Mouse (Mus musculus) CH12.LX (cell line): ENCODE data around the gene Hexim2. TPM values are rescaled to one million over a fixed set of nuclear protein-coding genes. Genes with fewer than 3 reads are reported as not detected.

Source experiments
- DNase-seq: peaks from one replicate; pipeline ENCODE4 v3.0.0-alpha.2; 2013; ENCODE audit errors: extremely low read depth
- H3K27ac ChIP-seq: 2 replicates; pipeline ENCODE4 v1.5.1; 2012; ENCODE audit warnings: low read depth, mild to moderate bottlenecking, control low read depth, moderate library complexity; ENCODE audit not compliant: insufficient read depth
- H3K27me3 ChIP-seq: replicated peaks from 2 replicates; pipeline ENCODE3; 2012; ENCODE audit warnings: inconsistent platforms
- H3K36me3 ChIP-seq, 2 experiments: replicated peaks in 1 of 2; 2 replicates each; pipeline versions ENCODE3 to v1.6.1; 2012; ENCODE audit warnings: inconsistent platforms in 1 of 2, low read length in 1 of 2, mild to moderate bottlenecking in 1 of 2, mixed read lengths in 1 of 2, moderate library complexity in 1 of 2; ENCODE audit not compliant: control insufficient read depth in 1 of 2, insufficient read depth in 1 of 2
- H3K4me1 ChIP-seq, 2 experiments: 2 replicates each; pipeline ENCODE4 v1.6.1; 2012; ENCODE audit warnings: inconsistent platforms in 1 of 2, moderate library complexity in 1 of 2; ENCODE audit not compliant: insufficient read depth in 2 of 2, control insufficient read depth in 1 of 2
- H3K4me2 ChIP-seq: 2 replicates; pipeline ENCODE4 v1.6.1; 2012; ENCODE audit warnings: low read depth, mild to moderate bottlenecking, control low read depth; ENCODE audit not compliant: poor library complexity, insufficient read depth, severe bottlenecking
- H3K4me3 ChIP-seq, 3 experiments: fragments of 150-350 bp in 1 of 3; sonication (generic) in 1 of 3; replicated peaks in 1 of 3; 2 replicates each; pipeline versions ENCODE3 to v1.5.1; 2011 to 2012; ENCODE audit warnings: low read depth in 2 of 3, low read length in 2 of 3, mild to moderate bottlenecking in 2 of 3, moderate library complexity in 2 of 3, control low read depth in 1 of 3, improper control_type of control experiment in 1 of 3, inconsistent platforms in 1 of 3, mixed read lengths in 1 of 3; ENCODE audit not compliant: poor library complexity in 1 of 3
- H3K79me2 ChIP-seq: replicated peaks from 2 replicates; pipeline ENCODE4 v1.6.1; 2012; ENCODE audit warnings: mild to moderate bottlenecking, moderate library complexity; ENCODE audit not compliant: control insufficient read depth, poor library complexity, insufficient read depth, severe bottlenecking; ENCODE audit errors: extremely low read depth
- H3K9ac ChIP-seq: 2 replicates; pipeline ENCODE4 v1.6.1; 2012; ENCODE audit warnings: low read depth, mild to moderate bottlenecking, control low read depth, moderate library complexity; ENCODE audit not compliant: insufficient read depth
- H3K9me3 ChIP-seq: replicated peaks from 2 replicates; pipeline ENCODE3; 2012; ENCODE audit warnings: low read length, inconsistent platforms, mixed read lengths
- BHLHE40 ChIP-seq: IDR thresholded peaks from 2 replicates; pipeline ENCODE4 v1.6.1; 2011; ENCODE audit warnings: mild to moderate bottlenecking, low read depth, low read length, improper control_type of control experiment
- CHD1 ChIP-seq: IDR thresholded peaks from 2 replicates; pipeline ENCODE4 v1.6.1; 2012; ENCODE audit warnings: low read depth, low read length, improper control_type of control experiment, inconsistent platforms
- CHD2 ChIP-seq: IDR thresholded peaks from 2 replicates; pipeline ENCODE4 v1.6.1; 2011; ENCODE audit warnings: low read length, improper control_type of control experiment
- CTCF ChIP-seq, 2 experiments: IDR thresholded peaks in 1 of 2; conservative IDR thresholded peaks in 1 of 2; 2 replicates each; pipeline ENCODE4 v1.5.1; 2011 to 2012; ENCODE audit warnings: low read depth in 2 of 2, low read length in 2 of 2, improper control_type of control experiment in 1 of 2, inconsistent platforms in 1 of 2, mild to moderate bottlenecking in 1 of 2, moderate library complexity in 1 of 2
- ELF1 ChIP-seq: IDR thresholded peaks from 2 replicates; pipeline ENCODE4 v1.6.1; 2014; ENCODE audit warnings: low read depth, mild to moderate bottlenecking, inconsistent platforms, low read length, improper control_type of control experiment
- EP300 ChIP-seq: IDR thresholded peaks from 2 replicates; pipeline ENCODE4 v1.6.1; 2011; ENCODE audit warnings: low read length, improper control_type of control experiment
- ETS1 ChIP-seq: conservative IDR thresholded peaks from 2 replicates; pipeline ENCODE4 v1.6.1; 2012; ENCODE audit warnings: low read depth, mild to moderate bottlenecking, inconsistent platforms, low read length, improper control_type of control experiment, moderate library complexity
- GABPA ChIP-seq: IDR thresholded peaks from 2 replicates; pipeline ENCODE4 v1.6.1; 2012; ENCODE audit warnings: low read depth, low read length, improper control_type of control experiment, inconsistent platforms; ENCODE audit not compliant: insufficient replicate concordance
- IRF4 ChIP-seq: IDR thresholded peaks from 2 replicates; pipeline ENCODE4 v1.6.1; 2014; ENCODE audit warnings: low read depth, mild to moderate bottlenecking, inconsistent platforms, low read length, improper control_type of control experiment
- JUND ChIP-seq: conservative IDR thresholded peaks from 2 replicates; pipeline ENCODE4 v1.6.1; 2011; ENCODE audit warnings: low read depth, low read length, improper control_type of control experiment
- KAT2A ChIP-seq: IDR thresholded peaks from 2 replicates; pipeline ENCODE4 v1.6.1; 2012; ENCODE audit warnings: low read length, improper control_type of control experiment, inconsistent platforms; ENCODE audit not compliant: insufficient replicate concordance
- MAX ChIP-seq: IDR thresholded peaks from 2 replicates; pipeline ENCODE4 v1.6.1; 2011; ENCODE audit warnings: low read length, improper control_type of control experiment
- MEF2A ChIP-seq: IDR thresholded peaks from 2 replicates; pipeline ENCODE4 v1.6.1; 2014; ENCODE audit warnings: low read depth, mild to moderate bottlenecking, inconsistent platforms, low read length, improper control_type of control experiment, borderline replicate concordance
- MXI1 ChIP-seq: IDR thresholded peaks from 2 replicates; pipeline ENCODE4 v1.6.1; 2011; ENCODE audit warnings: mild to moderate bottlenecking, low read depth, low read length, improper control_type of control experiment
- NELFE ChIP-seq: IDR thresholded peaks from 2 replicates; pipeline ENCODE4 v1.6.1; 2011; ENCODE audit warnings: low read depth, low read length, improper control_type of control experiment
- PAX5 ChIP-seq: IDR thresholded peaks from 2 replicates; pipeline ENCODE4 v1.6.1; 2012; ENCODE audit warnings: low read length, inconsistent platforms, mixed read lengths
- RCOR1 ChIP-seq: conservative IDR thresholded peaks from 2 replicates; pipeline ENCODE4 v1.6.1; 2012; ENCODE audit warnings: low read depth, mild to moderate bottlenecking, inconsistent platforms, low read length, improper control_type of control experiment
- SIN3A ChIP-seq: IDR thresholded peaks from 2 replicates; pipeline ENCODE4 v1.6.1; 2012; ENCODE audit warnings: low read length, improper control_type of control experiment, inconsistent platforms
- SMC3 ChIP-seq: IDR thresholded peaks from 2 replicates; pipeline ENCODE4 v1.6.1; 2011; ENCODE audit warnings: low read depth, low read length, improper control_type of control experiment
- TBP ChIP-seq: conservative IDR thresholded peaks from 2 replicates; pipeline ENCODE4 v1.6.1; 2011; ENCODE audit warnings: low read depth, low read length, improper control_type of control experiment
- TCF12 ChIP-seq: IDR thresholded peaks from 2 replicates; pipeline ENCODE4 v1.6.1; 2014; ENCODE audit warnings: low read depth, mild to moderate bottlenecking, inconsistent platforms, low read length, improper control_type of control experiment
- USF1 ChIP-seq: IDR thresholded peaks from 2 replicates; pipeline ENCODE4 v1.6.1; 2014; ENCODE audit warnings: low read depth, mild to moderate bottlenecking, inconsistent platforms, low read length, improper control_type of control experiment
- USF2 ChIP-seq: conservative IDR thresholded peaks from 2 replicates; pipeline ENCODE4 v1.6.1; 2011; ENCODE audit warnings: low read depth, low read length, improper control_type of control experiment
- ZC3H11A ChIP-seq: IDR thresholded peaks from 2 replicates; pipeline ENCODE4 v1.6.1; 2012; ENCODE audit warnings: low read depth, mild to moderate bottlenecking, inconsistent platforms, low read length, improper control_type of control experiment
- ZMIZ1 ChIP-seq: IDR thresholded peaks from 2 replicates; pipeline ENCODE4 v1.6.1; 2012; ENCODE audit warnings: low read depth, mild to moderate bottlenecking, inconsistent platforms, low read length, improper control_type of control experiment
- dilution Hi-C: fragments of 300-500 bp; cut with MboI; formaldehyde crosslinking; loops from 2 replicates; pipeline ENCODE4 v1.14.3; 2020; ENCODE audit warnings: low sequenced_read_pairs; ENCODE audit not compliant: extremely low pct_unique_long_range_greater_than_20kb, extremely low pct_ligation_motif_present
- in situ Hi-C: fragments of 300-500 bp; cut with MboI; formaldehyde crosslinking; loops from 3 replicates; pipeline ENCODE4 v1.14.3; 2019; ENCODE audit warnings: low sequenced_read_pairs, low pct_ligation_motif_present, low pct_unique_long_range_greater_than_20kb, mixed read lengths
- polyA plus RNA-seq: library from polyadenylated mRNA; unstranded; fragments of >175 nt; gene quantifications from 2 replicates; pipeline ENCODE4 v1.2.1, GENCODE M21; 2012; ENCODE audit warnings: low read depth; ENCODE audit not compliant: insufficient read length
- total RNA-seq, 2 experiments: library from RNA; depleted of rRNA; stranded (reverse); fragments of 300-350 nt in 1 of 2; fragments of >200 nt in 1 of 2; gene quantifications; 2 replicates each; pipeline ENCODE4 v1.2.3; 2012 to 2014

Gene Hexim2
- total and polyA plus RNA-seq, 3 experiments, result 27.0 to 33.3 (median 28.8) TPM

- H3K4me1 ChIP-seq, result peaks cover 34 to 90% of the 10 kb centered on the region in 2 experiments
- H3K9ac ChIP-seq, result peak overlapping the region; percentile 60
- dilution Hi-C loops, result no loop called here
- H3K36me3 ChIP-seq, result peaks cover 21 to 30% of the 10 kb centered on the region in 2 experiments
- H3K4me2 ChIP-seq, result peak overlapping the region; percentile 93
- peak; percentile 37 for DNase-seq
- H3K4me3 ChIP-seq, result peak overlapping the region in 1 of 3 experiments; percentile 10
- no peaks in the 10 kb centered on the region for H3K9me3 ChIP-seq
- in situ Hi-C loops, result no loop called here
- no peaks in the 10 kb centered on the region for H3K27me3 ChIP-seq
- peak overlapping the region; percentile 92 for H3K27ac ChIP-seq
- peaks cover 74% of the 10 kb centered on the region for H3K79me2 ChIP-seq
- TF ChIP-seq ELF1, result 0 out of 2 replicates have a peak, but pooled peaks have one; percentile 22
- TF ChIP-seq CHD1, result peak; percentile 78
- no peak for TF ChIP-seq KAT2A
- TF ChIP-seq ZC3H11A, result no peak
- TF ChIP-seq ETS1, result no peak
- TF ChIP-seq ZMIZ1, result 0 out of 2 replicates have a peak, but pooled peaks have one; percentile 64
- no peak for TF ChIP-seq JUND
- no peak for TF ChIP-seq CTCF (conservative IDR thresholded peaks at IDR 0.05 in 1 of 2, IDR thresholded peaks at IDR 0.05 in 1 of 2; ENCODE audit: low read depth in 2 of 2, low read length in 2 of 2)
- no peak for TF ChIP-seq CHD2
- peak; percentile 1; the same call in 1 of the 2 replicates for TF ChIP-seq NELFE
Observed at GRCm38 (mm10) chr11:103176510-103176909, 44.3 kb downstream of the Hexim2 start.

- no peaks in the 10 kb centered on the region for H3K27me3 ChIP-seq
- peaks cover 34 to 91% of the 10 kb centered on the region in 2 experiments for H3K4me1 ChIP-seq
- H3K79me2 ChIP-seq, result peaks cover 67% of the 10 kb centered on the region
- dilution Hi-C loops, result no loop called here
- TF ChIP-seq PAX5, result no peak
- no peak for TF ChIP-seq GABPA
- TF ChIP-seq KAT2A, result no peak
- peak; percentile 92 for TF ChIP-seq MEF2A
- TF ChIP-seq TCF12, result peak; percentile 37; the same call in 1 of the 2 replicates
- TF ChIP-seq EP300, result peak; percentile 21; the same call in 1 of the 2 replicates
- TF ChIP-seq IRF4, result peak; percentile 34; the same call in 1 of the 2 replicates
- TF ChIP-seq SIN3A, result no peak
- TF ChIP-seq CTCF (conservative IDR thresholded peaks at IDR 0.05 in 1 of 2, IDR thresholded peaks at IDR 0.05 in 1 of 2; ENCODE audit: low read depth in 2 of 2, low read length in 2 of 2), result no peak
- TF ChIP-seq TBP, result no peak
- TF ChIP-seq ETS1, result peak; percentile 57
- TF ChIP-seq MXI1, result peak; percentile 60; the same call in 1 of the 2 replicates
- no peak for TF ChIP-seq SMC3
- TF ChIP-seq BHLHE40, result peak; percentile 92
- peak; percentile 13 for TF ChIP-seq USF1
- peak; percentile 74 for TF ChIP-seq MAX
- no peak for TF ChIP-seq USF2
- TF ChIP-seq RCOR1, result no peak
- peak overlapping the region; percentile 60 for H3K9ac ChIP-seq
- peak overlapping the region; percentile 92 for H3K27ac ChIP-seq
- H3K4me3 ChIP-seq, result peak overlapping the region; percentile 10 to 51 (median 39)
- peaks cover 28 to 37% of the 10 kb centered on the region in 2 experiments for H3K36me3 ChIP-seq
- no peaks in the 10 kb centered on the region for H3K9me3 ChIP-seq
- in situ Hi-C loops, result no loop called here
- peak overlapping the region; percentile 93 for H3K4me2 ChIP-seq
- DNase-seq, result peak; percentile 36
Observed at GRCm38 (mm10) chr11:103177216-103177615, 45.0 kb downstream of the Hexim2 start.
